Comparison of ENCODE assay signal across 15 mouse cellular contexts in genomic region chrX:9375927-9376326, GRCm38 (mm10). TPM values are rescaled to one million over a fixed set of nuclear protein-coding genes. Genes with fewer than 3 reads are reported as not detected.
A peak's percentile ranks its signal among the peaks of the same experiment; 100 is the strongest.
DNase-seq lines count a peak whose midpoint lies in the region; ATAC-seq and TF ChIP-seq lines count a peak whose summit lies in the region.
"Not testable (repeated sequence)": the region's sequence is repeated elsewhere in the genome, so short reads cannot be mapped to it uniquely, and the experiment has no call there.
"Had no signal": no experiment of that assay in that cellular context is flagged by ENCODE, and none has a peak within 500 bp of the region (broad histone marks: within the 10 kb centered on the region; RNA-seq: fewer than 3 reads in every experiment).

No protein-coding gene starts in this region.

- in situ Hi-C loops in ES-E14 (cut with MboI; ENCODE audit: low sequenced_read_pairs in 2 of 2, unreplicated experiment in 2 of 2) = not testable (repeated sequence)

- H3K4me1 ChIP-seq in ES-E14 (ENCODE audit: control insufficient read depth in 2 of 2, insufficient read depth in 2 of 2, low read length in 2 of 2, poor library complexity in 1 of 2) = not testable (repeated sequence)

- not testable (repeated sequence) for H3K9ac ChIP-seq in ES-E14 (ENCODE audit: insufficient read depth, low read depth, low read length, poor library complexity, severe bottlenecking)

- ATAC-seq in megakaryocyte, adult 5-6 weeks (ENCODE audit: poor library complexity, severe bottlenecking) = peak; percentile 24; the same call in 1 of the 2 replicates

- H3K9me3 ChIP-seq in ES-E14 (ENCODE audit: control insufficient read depth, insufficient read depth, low read depth, low read length) = not testable (repeated sequence)

- peak; percentile 75 for DNase-seq in ES-CJ7 (ENCODE audit: low read depth, low spot score)
- DNase-seq in ES-E14 (ENCODE audit: low read depth, low spot score) = peak; percentile 19
- DNase-seq in R1 (ENCODE audit: low read depth, low spot score) = peak; percentile 91
- peak; percentile 68 for DNase-seq in ZHBTc4 (ENCODE audit: low read depth, low spot score)

- H3K27ac ChIP-seq in ES-E14 (ENCODE audit: insufficient read depth, low read depth, low read length, poor library complexity, severe bottlenecking) = not testable (repeated sequence)

- not testable (repeated sequence) for H3K4me3 ChIP-seq in ES-E14 (ENCODE audit: insufficient read depth in 1 of 2, low read depth in 1 of 2, low read length in 2 of 2, poor library complexity in 1 of 2, severe bottlenecking in 1 of 2)

- not testable (repeated sequence) for H3K36me3 ChIP-seq in ES-E14 (ENCODE audit: control insufficient read depth, insufficient read depth, low read length, poor library complexity, severe bottlenecking)

TF ChIP-seq in ES-E14, 5 proteins besides CTCF, POLR2A, EP300 and RAD21:
- peak; percentile 88 for TF ChIP-seq ZNF384 (IDR thresholded peaks at IDR 0.05; ENCODE audit: low read depth, low read length)

RNA-seq across cellular contexts. Expression of gene H2al1k, which starts 25.5 kb away (rescaled TPM):
- not detected in 2 replicates for total RNA-seq in ES-E14 (2012; rRNA removed)
- total RNA-seq in megakaryocyte, adult 5-6 weeks (2015) = not detected in 2 replicates
- total RNA-seq in megakaryocyte, adult 5-6 weeks (2017) = not detected in 2 replicates
- total RNA-seq: adrenal gland, adult 18-20 months; adrenal gland, adult 2 months; adrenal gland, adult 8-10 months; adrenal gland, postnatal 10 days; adrenal gland, postnatal 14 days; adrenal gland, postnatal 25 days; adrenal gland, postnatal 36 days; adrenal gland, postnatal 4 days; CH12.LX; MEL had no signal

Comparison
In these comparisons a context has a peak if more than half of its experiments do, and no peak if none do; other contexts are left out.
1. DNase-seq: peak in every context shown above with its lines; median percentile 91 in R1; 75 in ES-CJ7; 68 in ZHBTc4; 19 in ES-E14.